Comparison of ENCODE assay signal across 12 mouse cellular contexts in the genomic region with DNA sequence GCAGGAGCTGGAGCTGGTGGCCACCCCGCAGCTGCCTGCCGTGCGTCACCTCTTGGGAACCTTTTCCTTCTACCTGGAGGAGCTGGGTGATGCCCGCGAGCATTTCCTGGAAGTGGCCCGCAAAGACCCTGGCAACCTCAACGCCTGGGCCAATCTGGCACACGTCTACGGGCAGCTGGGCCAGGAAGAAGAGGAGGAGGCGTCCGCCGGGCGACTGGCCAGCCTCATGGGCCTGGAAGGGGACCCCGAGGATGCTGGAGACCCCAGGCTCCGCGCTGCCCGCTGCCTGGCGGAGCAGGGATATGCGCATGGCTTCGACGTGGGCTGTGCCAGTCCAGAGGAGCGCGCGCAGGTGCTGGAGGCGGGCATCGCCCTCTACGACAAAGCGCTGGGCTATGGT. TPM values are rescaled to one million over a fixed set of nuclear protein-coding genes. Genes with fewer than 3 reads are reported as not detected.
A peak's percentile ranks its signal among the peaks of the same experiment; 100 is the strongest.
DNase-seq lines count a peak whose midpoint lies in the region; ATAC-seq and TF ChIP-seq lines count a peak whose summit lies in the region.
"Had no signal": no experiment of that assay in that cellular context is flagged by ENCODE, and none has a peak within 500 bp of the region (broad histone marks: within the 10 kb centered on the region; RNA-seq: fewer than 3 reads in every experiment).

No protein-coding gene starts in this region.

- H3K4me2 ChIP-seq in hindbrain, embryonic 15.5 days = peak overlapping the region; percentile 34
- H3K4me2 ChIP-seq in hindbrain, embryonic 11.5 days (replicated peaks; ENCODE audit: low read depth, low read length) = no peak overlapping the region
- H3K4me2 ChIP-seq in lung, postnatal 0 days (replicated peaks; ENCODE audit: low read depth, low read length) = peak overlapping the region; percentile 57
- peak overlapping the region; percentile 54 for H3K4me2 ChIP-seq in intestine, embryonic 15.5 days (replicated peaks)
- peak overlapping the region; percentile 40 for H3K4me2 ChIP-seq in stomach, embryonic 14.5 days (replicated peaks; ENCODE audit: low read depth, low read length)

- no peaks in the 10 kb centered on the region for H3K36me3 ChIP-seq in hindbrain, embryonic 15.5 days
- no peaks in the 10 kb centered on the region for H3K36me3 ChIP-seq in hindbrain, embryonic 11.5 days (ENCODE audit: control insufficient read depth, insufficient read depth, low read length)
- no peaks in the 10 kb centered on the region for H3K36me3 ChIP-seq in lung, postnatal 0 days (ENCODE audit: insufficient read depth, low read length)
- H3K36me3 ChIP-seq in intestine, embryonic 15.5 days = no peaks in the 10 kb centered on the region
- H3K36me3 ChIP-seq in stomach, embryonic 14.5 days (ENCODE audit: control insufficient read depth, insufficient read depth, low read length) = no peaks in the 10 kb centered on the region

- 26% methylated on average over 28 of the region's 28 CpGs for WGBS in hindbrain, embryonic 15.5 days
- 39% methylated on average over 28 of the region's 28 CpGs for WGBS in hindbrain, embryonic 11.5 days
- WGBS in lung, postnatal 0 days = 31% methylated on average over 26 of the region's 28 CpGs
- WGBS in intestine, embryonic 15.5 days = 28% methylated on average over 28 of the region's 28 CpGs
- 27% methylated on average over 28 of the region's 28 CpGs for WGBS in stomach, embryonic 14.5 days

- no peak overlapping the region for H3K27ac ChIP-seq in hindbrain, embryonic 15.5 days (replicated peaks)
- no peak overlapping the region for H3K27ac ChIP-seq in hindbrain, embryonic 11.5 days (ENCODE audit: low read depth, low read length)
- no peak overlapping the region for H3K27ac ChIP-seq in lung, postnatal 0 days (ENCODE audit: low read length)
- H3K27ac ChIP-seq in intestine, embryonic 15.5 days = no peak overlapping the region
- H3K27ac ChIP-seq in stomach, embryonic 14.5 days (ENCODE audit: low read length) = no peak overlapping the region

- peaks cover 34% of the 10 kb centered on the region for H3K27me3 ChIP-seq in hindbrain, embryonic 15.5 days
- H3K27me3 ChIP-seq in hindbrain, embryonic 11.5 days (ENCODE audit: control insufficient read depth, insufficient read depth, low read length) = peaks cover 27% of the 10 kb centered on the region
- peaks cover 11% of the 10 kb centered on the region for H3K27me3 ChIP-seq in lung, postnatal 0 days (replicated peaks; ENCODE audit: insufficient read depth, low read length)
- peaks cover 27% of the 10 kb centered on the region for H3K27me3 ChIP-seq in intestine, embryonic 15.5 days (replicated peaks)
- H3K27me3 ChIP-seq in stomach, embryonic 14.5 days (ENCODE audit: control insufficient read depth, insufficient read depth, low read length) = peaks cover 25% of the 10 kb centered on the region

- TF ChIP-seq EP300 in lung, postnatal 0 days (IDR thresholded peaks at IDR 0.05) = no peak

- TF ChIP-seq CTCF in lung, postnatal 0 days (IDR thresholded peaks at IDR 0.05) = no peak

- H3K9me3 ChIP-seq in hindbrain, embryonic 15.5 days = no peaks in the 10 kb centered on the region
- no peaks in the 10 kb centered on the region for H3K9me3 ChIP-seq in hindbrain, embryonic 11.5 days (ENCODE audit: control insufficient read depth, low read length)
- no peaks in the 10 kb centered on the region for H3K9me3 ChIP-seq in lung, postnatal 0 days (ENCODE audit: low read length)
- no peaks in the 10 kb centered on the region for H3K9me3 ChIP-seq in intestine, embryonic 15.5 days
- H3K9me3 ChIP-seq in stomach, embryonic 14.5 days (ENCODE audit: control insufficient read depth, low read depth, low read length) = no peaks in the 10 kb centered on the region

- H3K9ac ChIP-seq in hindbrain, embryonic 15.5 days = no peak overlapping the region
- H3K9ac ChIP-seq in hindbrain, embryonic 11.5 days (ENCODE audit: low read depth, low read length) = no peak overlapping the region
- no peak overlapping the region for H3K9ac ChIP-seq in lung, postnatal 0 days (replicated peaks; ENCODE audit: low read depth)
- H3K9ac ChIP-seq in intestine, embryonic 15.5 days = peak overlapping the region; percentile 18
- no peak overlapping the region for H3K9ac ChIP-seq in stomach, embryonic 14.5 days (replicated peaks; ENCODE audit: low read depth, low read length)

- H3K4me1 ChIP-seq in hindbrain, embryonic 15.5 days (replicated peaks) = peaks cover 14% of the 10 kb centered on the region
- H3K4me1 ChIP-seq in hindbrain, embryonic 11.5 days (replicated peaks; ENCODE audit: control insufficient read depth, insufficient read depth, low read length) = no peaks in the 10 kb centered on the region
- no peaks in the 10 kb centered on the region for H3K4me1 ChIP-seq in lung, postnatal 0 days (ENCODE audit: insufficient read depth, low read depth, low read length)
- peaks cover 10% of the 10 kb centered on the region; the same call in 1 of the 2 replicates for H3K4me1 ChIP-seq in intestine, embryonic 15.5 days (replicated peaks)
- H3K4me1 ChIP-seq in stomach, embryonic 14.5 days (ENCODE audit: control insufficient read depth, insufficient read depth, low read length) = no peaks in the 10 kb centered on the region; the same call in 1 of the 2 replicates

- no peak for DNase-seq in hindbrain, embryonic 11.5 days (ENCODE audit: low spot score)
- no peak for DNase-seq in lung, postnatal 0 days (ENCODE audit: low spot score)
- no peak for DNase-seq in lung, postnatal 25 days (ENCODE audit: low spot score)
- DNase-seq in left cerebral cortex, adult 9 months (ENCODE audit: low spot score in 2 of 2) = no peak
- DNase-seq: cerebellum, adult 18-20 months had no signal

- no peak for ATAC-seq in hindbrain, embryonic 15.5 days (ENCODE audit: low FRiP score, low read depth)
- ATAC-seq in hindbrain, embryonic 11.5 days (ENCODE audit: low FRiP score) = no peak
- 0 out of 2 replicates have a peak, but pooled peaks have one; percentile 4 for ATAC-seq in lung, postnatal 0 days
- no peak for ATAC-seq in intestine, embryonic 15.5 days
- no peak for ATAC-seq in stomach, embryonic 14.5 days (ENCODE audit: insufficient number of reproducible peaks, insufficient read depth, low FRiP score, low read depth)
- ATAC-seq in megakaryocyte, adult 5-6 weeks (ENCODE audit: poor library complexity, severe bottlenecking) = no peak

- no peak overlapping the region for H3K4me3 ChIP-seq in hindbrain, embryonic 15.5 days
- no peak overlapping the region for H3K4me3 ChIP-seq in hindbrain, embryonic 11.5 days (ENCODE audit: low read depth, low read length)
- H3K4me3 ChIP-seq in lung, postnatal 0 days (ENCODE audit: low read depth, low read length) = peak overlapping the region; percentile 31; the same call in 1 of the 2 replicates
- H3K4me3 ChIP-seq in intestine, embryonic 15.5 days (replicated peaks) = peak overlapping the region; percentile 27
- H3K4me3 ChIP-seq in stomach, embryonic 14.5 days (ENCODE audit: low read depth, low read length) = peak overlapping the region; percentile 25

RNA-seq across cellular contexts. Expression of a gene that starts 0.5 kb away (rescaled TPM):
- polyA plus RNA-seq in hindbrain, embryonic 15.5 days (2015; fragmentation: Nextera tagmentation; extraction: Ambion mirVana) = 1.5 and 2.4 TPM in 2 replicates
- 0.08 and 0.13 TPM in 2 replicates for polyA plus RNA-seq in hindbrain, embryonic 11.5 days (2014; fragmentation: Nextera tagmentation; extraction: Ambion mirVana)
- polyA plus RNA-seq in lung, postnatal 0 days (2015; fragmentation: Nextera tagmentation; extraction: Ambion mirVana) = 2.2 and 2.5 TPM in 2 replicates
- 8.6 and 10.1 TPM in 2 replicates for polyA plus RNA-seq in intestine, embryonic 15.5 days (2015; fragmentation: Nextera tagmentation; extraction: Ambion mirVana)
- polyA plus RNA-seq in stomach, embryonic 14.5 days (2014; fragmentation: Nextera tagmentation; extraction: Ambion mirVana) = 2.7 and 3.7 TPM in 2 replicates
- total RNA-seq in megakaryocyte, adult 5-6 weeks (2015) = not detected in 2 replicates
- total RNA-seq in megakaryocyte, adult 5-6 weeks (2017) = not detected in 2 replicates
- total RNA-seq: CH12.LX; granulocyte monocyte progenitor cell, adult 5-6 weeks; hematopoietic stem cell, adult 5-6 weeks had no signal

RNA-seq across cellular contexts. Expression of a gene that starts 5.7 kb away (rescaled TPM):
- not detected in 2 replicates for polyA plus RNA-seq in hindbrain, embryonic 15.5 days (2015; fragmentation: Nextera tagmentation; extraction: Ambion mirVana)
- polyA plus RNA-seq in hindbrain, embryonic 11.5 days (2014; fragmentation: Nextera tagmentation; extraction: Ambion mirVana) = 0.17 and 0.19 TPM in 2 replicates
- not detected in 2 replicates for polyA plus RNA-seq in lung, postnatal 0 days (2015; fragmentation: Nextera tagmentation; extraction: Ambion mirVana)
- not detected in 2 replicates for polyA plus RNA-seq in intestine, embryonic 15.5 days (2015; fragmentation: Nextera tagmentation; extraction: Ambion mirVana)
- polyA plus RNA-seq in stomach, embryonic 14.5 days (2014; fragmentation: Nextera tagmentation; extraction: Ambion mirVana) = not detected in 2 replicates
- not detected in 2 replicates for total RNA-seq in megakaryocyte, adult 5-6 weeks (2015)
- total RNA-seq in megakaryocyte, adult 5-6 weeks (2017) = not detected in 2 replicates
- total RNA-seq: granulocyte monocyte progenitor cell, adult 5-6 weeks; hematopoietic stem cell, adult 5-6 weeks had no signal

RNA-seq across cellular contexts. Expression of a gene that starts 28.2 kb away (rescaled TPM):
- 9.6 and 10.3 TPM in 2 replicates for polyA plus RNA-seq in hindbrain, embryonic 15.5 days (2015; fragmentation: Nextera tagmentation; extraction: Ambion mirVana)
- polyA plus RNA-seq in hindbrain, embryonic 11.5 days (2014; fragmentation: Nextera tagmentation; extraction: Ambion mirVana) = 9.6 and 10.3 TPM in 2 replicates
- 5.2 and 5.8 TPM in 2 replicates for polyA plus RNA-seq in lung, postnatal 0 days (2015; fragmentation: Nextera tagmentation; extraction: Ambion mirVana)
- 14.5 and 15.0 TPM in 2 replicates for polyA plus RNA-seq in intestine, embryonic 15.5 days (2015; fragmentation: Nextera tagmentation; extraction: Ambion mirVana)
- 14.5 and 15.1 TPM in 2 replicates for polyA plus RNA-seq in stomach, embryonic 14.5 days (2014; fragmentation: Nextera tagmentation; extraction: Ambion mirVana)
- total RNA-seq in megakaryocyte, adult 5-6 weeks (2015) = 3.6 and 4.1 TPM in 2 replicates
- total RNA-seq in megakaryocyte, adult 5-6 weeks (2017) = 3.6 and 5.3 TPM in 2 replicates

RNA-seq across cellular contexts. Expression of a gene that starts 56.0 kb away (rescaled TPM):
- polyA plus RNA-seq in hindbrain, embryonic 15.5 days (2015; fragmentation: Nextera tagmentation; extraction: Ambion mirVana) = 131 and 153 TPM in 2 replicates
- 78.5 and 95.4 TPM in 2 replicates for polyA plus RNA-seq in hindbrain, embryonic 11.5 days (2014; fragmentation: Nextera tagmentation; extraction: Ambion mirVana)
- polyA plus RNA-seq in lung, postnatal 0 days (2015; fragmentation: Nextera tagmentation; extraction: Ambion mirVana) = 38.8 and 39.0 TPM in 2 replicates
- 72.0 and 73.4 TPM in 2 replicates for polyA plus RNA-seq in intestine, embryonic 15.5 days (2015; fragmentation: Nextera tagmentation; extraction: Ambion mirVana)
- 79.5 and 80.4 TPM in 2 replicates for polyA plus RNA-seq in stomach, embryonic 14.5 days (2014; fragmentation: Nextera tagmentation; extraction: Ambion mirVana)
- 18.2 and 24.0 TPM in 2 replicates for total RNA-seq in megakaryocyte, adult 5-6 weeks (2015)
- total RNA-seq in megakaryocyte, adult 5-6 weeks (2017) = 21.9 and 24.3 TPM in 2 replicates

Comparison
In these comparisons a context has a peak if more than half of its experiments do, and no peak if none do; other contexts are left out.
1. H3K4me3 ChIP-seq: peak in lung, postnatal 0 days (single experiment), intestine, embryonic 15.5 days (single experiment) and stomach, embryonic 14.5 days (single experiment); none in hindbrain, embryonic 15.5 days (single experiment) and hindbrain, embryonic 11.5 days (single experiment).